Mouse (Mus musculus) neural tube, embryonic 12.5 days (tissue): Measurements from ENCODE around the gene Clic4. TPM values are rescaled to one million over a fixed set of nuclear protein-coding genes. Genes with fewer than 3 reads are reported as not detected.

ENCODE experiments used
- ATAC-seq: fragments of 200-750 bp; cut with Nextera tagmentation; 2 replicates; pipeline ENCODE4 v1.8.0; 2017; ENCODE audit warnings: low read depth, mild to moderate bottlenecking, moderate TSS enrichment, moderate library complexity; ENCODE audit not compliant: low FRiP score
- H3K27ac ChIP-seq: fragments of 300-500 bp; sonication (generic); 2 replicates; pipeline ENCODE4 v1.5.1; 2016
- H3K27me3 ChIP-seq: fragments of 300-500 bp; sonication (generic); replicated peaks from 2 replicates; pipeline ENCODE4 v1.6.1; 2016; ENCODE audit warnings: mild to moderate bottlenecking
- H3K36me3 ChIP-seq: fragments of 300-500 bp; sonication (generic); 2 replicates; pipeline ENCODE4 v1.6.1; 2016; ENCODE audit warnings: mild to moderate bottlenecking
- H3K4me1 ChIP-seq: fragments of 300-500 bp; sonication (generic); 2 replicates; pipeline ENCODE4 v1.6.1; 2016
- H3K4me2 ChIP-seq: fragments of 300-500 bp; sonication (generic); replicated peaks from 2 replicates; pipeline ENCODE4 v1.6.1; 2016; ENCODE audit warnings: mild to moderate bottlenecking
- H3K4me3 ChIP-seq: fragments of 300-500 bp; sonication (generic); 2 replicates; pipeline ENCODE4 v1.5.1; 2016
- H3K9ac ChIP-seq: fragments of 300-500 bp; sonication (generic); 2 replicates; pipeline ENCODE4 v1.6.1; 2016; ENCODE audit warnings: mild to moderate bottlenecking
- H3K9me3 ChIP-seq: fragments of 300-500 bp; sonication (generic); 2 replicates; pipeline ENCODE4 v1.6.1; 2016; ENCODE audit warnings: mild to moderate bottlenecking
- WGBS: fragments of 180-500 bp; shearing (Covaris S2); methylation state at CpG from one replicate; pipeline ENCODE4 v1.1.7; 2016; 5-methylcytosine and 5-hydroxymethylcytosine counted together
- polyA plus RNA-seq: library from polyadenylated mRNA; unstranded; fragments of >200 nt; fragmentation: Nextera tagmentation; extraction: Ambion mirVana; gene quantifications from 2 replicates; pipeline ENCODE4 v1.2.1, GENCODE M21; 2016

Clic4 gene
- polyA plus RNA-seq, 1 experiment from 2014 or later: 151 TPM

- no peak overlapping the region for H3K4me3 ChIP-seq
- ATAC-seq: no peak
- H3K36me3 ChIP-seq: peaks cover 6% of the 10 kb centered on the region; the same call in 1 of the 2 replicates
- no peak overlapping the region for H3K4me2 ChIP-seq
- H3K9ac ChIP-seq: no peak overlapping the region
- H3K27ac ChIP-seq: no peak overlapping the region
- H3K9me3 ChIP-seq: 0 out of 2 replicates have a peak, but pooled peaks cover 6% of the 10 kb centered on the region
- no peaks in the 10 kb centered on the region for H3K27me3 ChIP-seq
- 89% methylated on average over 12 of the region's 12 CpGs for WGBS
- H3K4me1 ChIP-seq: peaks cover 3% of the 10 kb centered on the region; the same call in 1 of the 2 replicates
These were observed 19.2 kb downstream of the Clic4 start for GRCm38 (mm10) chr4:135253239-135254039.

- Histone ChIP-seq H3K27ac (no peak overlapping the region), H3K27me3 (no peaks in the 10 kb centered on the region), H3K36me3 (0 out of 2 replicates have a peak, but pooled peaks cover 6% of the 10 kb centered on the region), H3K4me3 (no peak overlapping the region), H3K4me1 (peaks cover 11% of the 10 kb centered on the region), H3K4me2 (no peak overlapping the region), H3K9me3 (0 out of 2 replicates have a peak, but pooled peaks cover 6% of the 10 kb centered on the region), H3K9ac (no peak overlapping the region)
- WGBS: 40% methylated on average over 2 of the region's 2 CpGs
- no peak for ATAC-seq
These were observed 20.8 kb downstream of the Clic4 start for GRCm38 (mm10) chr4:135251801-135252200.

- no peak for ATAC-seq
- no peak overlapping the region for H3K27ac ChIP-seq
These were observed 24.2 kb downstream of the Clic4 start for GRCm38 (mm10) chr4:135248250-135249018.

GRCm38 (mm10) chr4:135246866-135247756 lies 25.5 kb downstream of the Clic4 start:
- Histone ChIP-seq H3K4me3 (no peak overlapping the region), H3K4me1 (peaks cover 16% of the 10 kb centered on the region), H3K9ac (no peak overlapping the region), H3K27me3 (no peaks in the 10 kb centered on the region), H3K27ac (no peak overlapping the region), H3K9me3 (0 out of 2 replicates have a peak, but pooled peaks cover 6% of the 10 kb centered on the region), H3K36me3 (0 out of 2 replicates have a peak, but pooled peaks cover 6% of the 10 kb centered on the region), H3K4me2 (no peak overlapping the region)
- no peak for ATAC-seq
- 75% methylated on average over 23 of the region's 23 CpGs for WGBS

More at GRCm38 (mm10) chr4:135248250-135249018, 24.2 kb downstream of the Clic4 start:
- 87% methylated on average over 9 of the region's 9 CpGs for WGBS
- Histone ChIP-seq H3K27me3 (no peaks in the 10 kb centered on the region), H3K4me2 (no peak overlapping the region), H3K4me1 (peaks cover 14% of the 10 kb centered on the region), H3K4me3 (no peak overlapping the region), H3K36me3 (0 out of 2 replicates have a peak, but pooled peaks cover 6% of the 10 kb centered on the region), H3K9ac (no peak overlapping the region), H3K9me3 (0 out of 2 replicates have a peak, but pooled peaks cover 6% of the 10 kb centered on the region)

GRCm38 (mm10) chr4:135246444-135246843 lies 26.2 kb downstream of the Clic4 start:
- WGBS: 86% methylated on average over 2 of the region's 2 CpGs
- H3K4me1 ChIP-seq: peaks cover 22% of the 10 kb centered on the region
- no peak for ATAC-seq
- no peak overlapping the region for H3K4me3 ChIP-seq
- H3K9ac ChIP-seq: no peak overlapping the region
- H3K4me2 ChIP-seq: no peak overlapping the region
- 0 out of 2 replicates have a peak, but pooled peaks cover 6% of the 10 kb centered on the region for H3K9me3 ChIP-seq
- H3K36me3 ChIP-seq: 0 out of 2 replicates have a peak, but pooled peaks cover 6% of the 10 kb centered on the region
- H3K27me3 ChIP-seq: no peaks in the 10 kb centered on the region
- no peak overlapping the region for H3K27ac ChIP-seq

- 0 out of 2 replicates have a peak, but pooled peaks cover 6% of the 10 kb centered on the region for H3K9me3 ChIP-seq
- no peaks in the 10 kb centered on the region for H3K27me3 ChIP-seq
- H3K9ac ChIP-seq: no peak overlapping the region
- 0 out of 2 replicates have a peak, but pooled peaks cover 6% of the 10 kb centered on the region for H3K36me3 ChIP-seq
- H3K4me3 ChIP-seq: no peak overlapping the region
- H3K4me1 ChIP-seq: peaks cover 22% of the 10 kb centered on the region
- no peak overlapping the region for H3K27ac ChIP-seq
- 95% methylated on average over 11 of the region's 11 CpGs for WGBS
- ATAC-seq: no peak
- H3K4me2 ChIP-seq: no peak overlapping the region
These were observed 26.8 kb downstream of the Clic4 start for GRCm38 (mm10) chr4:135245841-135246240.

- Histone ChIP-seq H3K4me2 (no peak overlapping the region), H3K4me1 (peaks cover 22% of the 10 kb centered on the region), H3K36me3 (0 out of 2 replicates have a peak, but pooled peaks cover 5% of the 10 kb centered on the region), H3K4me3 (no peak overlapping the region), H3K27me3 (no peaks in the 10 kb centered on the region), H3K9ac (no peak overlapping the region), H3K9me3 (0 out of 2 replicates have a peak, but pooled peaks cover 4% of the 10 kb centered on the region), H3K27ac (no peak overlapping the region)
- ATAC-seq: no peak
- WGBS: 86% methylated on average over 3 of the region's 3 CpGs
These were observed 28.3 kb downstream of the Clic4 start for GRCm38 (mm10) chr4:135244335-135244734.

- H3K4me2 ChIP-seq: no peak overlapping the region
- H3K9me3 ChIP-seq: no peaks in the 10 kb centered on the region
- no peak for ATAC-seq
- H3K9ac ChIP-seq: no peak overlapping the region
- no peak overlapping the region for H3K4me3 ChIP-seq
- H3K27ac ChIP-seq: no peak overlapping the region
- 79% methylated on average over 7 of the region's 7 CpGs for WGBS
- H3K27me3 ChIP-seq: no peaks in the 10 kb centered on the region
- peaks cover 4% of the 10 kb centered on the region for H3K36me3 ChIP-seq
- H3K4me1 ChIP-seq: peaks cover 20% of the 10 kb centered on the region
These were observed 29.6 kb downstream of the Clic4 start for GRCm38 (mm10) chr4:135242913-135243541.

GRCm38 (mm10) chr4:135242383-135242782 lies 30.2 kb downstream of the Clic4 start:
- no peak overlapping the region for H3K27ac ChIP-seq
- peaks cover 14% of the 10 kb centered on the region for H3K4me1 ChIP-seq
- 91% methylated on average over 5 of the region's 5 CpGs for WGBS

GRCm38 (mm10) chr4:135241669-135242068 lies 30.9 kb downstream of the Clic4 start:
- H3K4me1 ChIP-seq: peaks cover 11% of the 10 kb centered on the region; the same call in 1 of the 2 replicates
- no peak overlapping the region for H3K9ac ChIP-seq
- no peaks in the 10 kb centered on the region for H3K27me3 ChIP-seq
- H3K9me3 ChIP-seq: no peaks in the 10 kb centered on the region
- peaks cover 8% of the 10 kb centered on the region for H3K36me3 ChIP-seq
- no peak overlapping the region; the same call in 1 of the 2 replicates for H3K4me2 ChIP-seq
- 63% methylated on average over 5 of the region's 5 CpGs for WGBS
- no peak overlapping the region for H3K4me3 ChIP-seq
- H3K27ac ChIP-seq: no peak overlapping the region
- no peak for ATAC-seq

More at GRCm38 (mm10) chr4:135242383-135242782, 30.2 kb downstream of the Clic4 start:
- H3K9ac ChIP-seq: no peak overlapping the region
- H3K9me3 ChIP-seq: no peaks in the 10 kb centered on the region
- no peak overlapping the region for H3K4me2 ChIP-seq
- no peak for ATAC-seq
- H3K27me3 ChIP-seq: no peaks in the 10 kb centered on the region
- no peak overlapping the region for H3K4me3 ChIP-seq
- H3K36me3 ChIP-seq: peaks cover 8% of the 10 kb centered on the region

GRCm38 (mm10) chr4:135241106-135241505 lies 31.5 kb downstream of the Clic4 start:
- no peak for ATAC-seq
- Histone ChIP-seq H3K4me3 (no peak overlapping the region), H3K9me3 (no peaks in the 10 kb centered on the region), H3K36me3 (peaks cover 8% of the 10 kb centered on the region), H3K4me2 (no peak overlapping the region), H3K27ac (no peak overlapping the region), H3K9ac (no peak overlapping the region), H3K4me1 (peaks cover 11% of the 10 kb centered on the region; the same call in 1 of the 2 replicates), H3K27me3 (no peaks in the 10 kb centered on the region)
- 84% methylated on average over 5 of the region's 5 CpGs for WGBS
